Mouse (Mus musculus) hindbrain, embryonic 13.5 days (tissue): ENCODE measurements around the gene Tubb1. TPM values are rescaled to one million over a fixed set of nuclear protein-coding genes. Genes with fewer than 3 reads are reported as not detected.
A peak's percentile ranks its signal among the peaks of the same experiment; 100 is the strongest.

Experiments used
- ATAC-seq: fragments of 200-750 bp; cut with Nextera tagmentation; 2 replicates; pipeline ENCODE4 v1.8.0; 2017; ENCODE audit warnings: moderate TSS enrichment; ENCODE audit not compliant: low FRiP score
- H3K27ac ChIP-seq: fragments of 300-500 bp; sonication (generic); 2 replicates; pipeline ENCODE4 v1.5.1; 2015; ENCODE audit warnings: inconsistent platforms, mild to moderate bottlenecking, moderate library complexity
- H3K27me3 ChIP-seq: fragments of 300-500 bp; sonication (generic); 2 replicates; pipeline ENCODE4 v1.6.1; 2015; ENCODE audit warnings: mild to moderate bottlenecking, inconsistent platforms
- H3K36me3 ChIP-seq: fragments of 300-500 bp; sonication (generic); 2 replicates; pipeline ENCODE4 v1.6.1; 2015; ENCODE audit warnings: mild to moderate bottlenecking, inconsistent platforms
- H3K4me1 ChIP-seq: fragments of 300-500 bp; sonication (generic); replicated peaks from 2 replicates; pipeline ENCODE4 v1.6.1; 2015; ENCODE audit warnings: inconsistent platforms
- H3K4me2 ChIP-seq: fragments of 300-500 bp; sonication (generic); 2 replicates; pipeline ENCODE4 v1.6.1; 2015; ENCODE audit warnings: inconsistent platforms, mild to moderate bottlenecking, moderate library complexity
- H3K4me3 ChIP-seq: fragments of 300-500 bp; sonication (generic); 2 replicates; pipeline ENCODE4 v1.5.1; 2015; ENCODE audit warnings: mild to moderate bottlenecking, inconsistent platforms
- H3K9ac ChIP-seq: fragments of 300-500 bp; sonication (generic); 2 replicates; pipeline ENCODE4 v1.6.1; 2015; ENCODE audit warnings: mild to moderate bottlenecking, inconsistent platforms
- H3K9me3 ChIP-seq: fragments of 300-500 bp; sonication (generic); 2 replicates; pipeline ENCODE4 v1.6.1; 2016; ENCODE audit warnings: inconsistent platforms
- WGBS: fragments of 180-500 bp; shearing (Covaris S2); methylation state at CpG from one replicate; pipeline ENCODE4 v1.1.7; 2015; 5-methylcytosine and 5-hydroxymethylcytosine counted together
- polyA plus RNA-seq: library from polyadenylated mRNA; unstranded; fragments of >200 nt; fragmentation: Nextera tagmentation; extraction: Ambion mirVana; gene quantifications from 2 replicates; pipeline ENCODE4 v1.2.1, GENCODE M21; 2015

Gene Tubb1
- polyA plus RNA-seq = 1.0 and 1.9 TPM in 2 replicates

DNA sequence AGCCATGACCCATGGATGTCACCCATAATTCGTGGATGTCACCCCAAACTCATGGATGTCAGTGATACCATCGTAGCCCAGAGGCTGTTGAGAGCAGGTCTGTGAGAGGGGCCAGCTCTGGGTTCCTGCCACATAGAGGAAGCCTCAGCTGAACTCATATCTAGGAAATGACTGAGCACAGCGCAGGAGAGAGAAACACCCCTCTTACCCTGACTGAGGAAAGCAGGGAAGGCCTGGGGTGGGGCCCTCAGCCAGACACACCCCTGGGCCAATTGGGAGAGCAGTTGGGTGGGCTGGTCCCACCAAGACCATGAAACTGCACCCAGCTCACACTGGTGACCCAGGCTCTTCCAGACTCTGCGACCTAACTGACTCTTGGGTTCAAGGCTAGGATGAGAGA is at the start of gene Tubb1:
Tubb1 (plus strand) TSS at position 343 of the 400 bp plus-strand sequence.
- no peak for ATAC-seq
- Histone ChIP-seq H3K9ac (no peak within 1 kb of the TSS), H3K4me3 (no peak within 1 kb of the TSS), H3K4me2 (no peak within 1 kb of the TSS), H3K27ac (no peak within 1 kb of the TSS), H3K36me3 (no peaks in the 10 kb centered on the region), H3K4me1 (no peaks in the 10 kb centered on the region), H3K27me3 (no peaks in the 10 kb centered on the region), H3K9me3 (no peaks in the 10 kb centered on the region)
- 81% methylated on average over 4 of the region's 4 CpGs for WGBS

DNA sequence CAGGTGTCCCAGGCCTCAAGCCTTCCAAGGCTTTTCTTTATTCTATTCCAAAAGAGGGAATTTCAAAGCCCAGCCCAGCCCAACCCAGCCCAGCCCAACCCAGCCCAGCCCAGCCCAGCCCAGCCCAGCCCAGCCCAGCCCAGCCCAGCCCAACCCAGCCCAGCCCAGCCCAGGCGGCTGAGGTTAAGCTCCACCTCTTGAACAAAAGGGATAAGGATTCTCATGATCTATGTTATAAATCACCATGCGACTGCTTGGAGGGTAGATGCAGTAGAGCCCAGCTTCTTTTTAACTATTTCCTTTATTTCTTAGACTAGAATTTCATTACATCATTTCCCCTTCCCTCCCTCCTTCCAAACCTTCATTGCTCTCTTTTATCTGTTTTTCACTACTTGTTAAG is 40.3 kb upstream of the Tubb1 start:
- ATAC-seq = no peak
- Histone ChIP-seq H3K27ac (no peak overlapping the region), H3K4me3 (no peak overlapping the region), H3K36me3 (no peaks in the 10 kb centered on the region), H3K9me3 (no peaks in the 10 kb centered on the region), H3K4me1 (no peaks in the 10 kb centered on the region), H3K9ac (no peak overlapping the region), H3K4me2 (no peak overlapping the region), H3K27me3 (no peaks in the 10 kb centered on the region)
- 53% methylated on average over 2 of the region's 2 CpGs for WGBS

DNA sequence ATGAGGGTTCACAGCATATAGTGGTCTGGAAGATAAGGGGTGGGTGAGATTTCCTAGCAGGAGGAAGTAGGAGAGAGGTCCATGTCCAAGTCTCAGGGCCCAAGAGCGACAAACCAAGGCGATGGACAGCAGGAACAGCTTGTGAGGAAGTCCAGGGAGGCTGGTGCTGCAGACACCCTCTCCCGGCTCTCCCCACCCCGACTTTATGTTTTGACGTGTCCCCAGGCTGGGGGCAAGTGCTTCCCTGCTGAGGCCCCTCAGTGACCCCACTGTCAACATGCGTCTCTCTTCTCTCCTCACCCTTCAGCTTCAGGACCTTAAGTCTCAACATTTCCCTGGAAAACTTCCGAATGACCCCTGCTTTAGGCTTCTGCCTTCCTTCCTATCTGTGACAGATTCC is 37.4 kb upstream of the Tubb1 start:
- ATAC-seq = no peak
- Histone ChIP-seq H3K27ac (no peak overlapping the region), H3K36me3 (no peaks in the 10 kb centered on the region), H3K9ac (no peak overlapping the region), H3K4me1 (peaks cover 21% of the 10 kb centered on the region), H3K9me3 (no peaks in the 10 kb centered on the region), H3K4me2 (no peak overlapping the region), H3K4me3 (no peak overlapping the region), H3K27me3 (no peaks in the 10 kb centered on the region)
- WGBS = 83% methylated on average over 7 of the region's 7 CpGs

DNA sequence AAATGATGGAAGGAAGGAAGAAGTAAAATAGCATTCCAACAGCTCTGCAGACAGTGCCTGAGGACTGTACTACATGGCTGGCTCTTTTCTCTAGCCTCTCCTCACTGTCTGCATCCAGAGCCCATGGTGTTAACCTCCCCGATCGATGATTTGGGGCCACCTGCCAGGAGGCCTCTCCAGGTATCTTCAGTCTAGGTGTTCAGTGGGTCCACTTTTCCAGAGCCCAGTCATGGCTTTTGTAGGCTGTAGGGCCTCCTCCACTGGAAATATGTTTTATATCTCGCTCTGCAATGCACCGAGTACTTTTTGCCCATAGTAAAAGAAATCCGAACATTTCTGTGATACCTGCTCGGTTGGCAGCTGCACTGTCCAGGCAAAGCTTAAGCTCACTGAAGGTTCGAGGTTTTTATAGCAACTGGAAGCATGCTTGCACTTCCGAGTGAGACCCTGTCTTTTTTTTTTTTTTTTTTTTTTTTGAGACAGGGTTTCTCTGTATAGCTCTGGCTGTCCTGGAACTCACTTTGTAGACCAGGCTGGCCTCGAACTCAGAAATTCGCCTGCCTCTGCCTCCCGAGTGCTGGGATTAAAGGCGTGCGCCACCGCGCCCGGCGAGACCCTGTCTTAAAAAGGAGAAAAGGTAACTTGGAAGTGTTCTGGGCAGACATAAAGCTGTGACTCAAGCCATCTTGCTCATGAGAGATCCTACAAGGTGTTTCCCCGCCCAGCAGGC is 35.3 kb upstream of the Tubb1 start:
- Histone ChIP-seq H3K4me2 (peak overlapping the region; percentile 86), H3K9me3 (no peaks in the 10 kb centered on the region), H3K27me3 (no peaks in the 10 kb centered on the region), H3K9ac (no peak overlapping the region), H3K27ac (no peak overlapping the region), H3K4me1 (peaks cover 21% of the 10 kb centered on the region), H3K4me3 (peak overlapping the region; percentile 93), H3K36me3 (peaks cover 4% of the 10 kb centered on the region)
- 47% methylated on average over 18 of the region's 18 CpGs for WGBS
- ATAC-seq = no peak

DNA sequence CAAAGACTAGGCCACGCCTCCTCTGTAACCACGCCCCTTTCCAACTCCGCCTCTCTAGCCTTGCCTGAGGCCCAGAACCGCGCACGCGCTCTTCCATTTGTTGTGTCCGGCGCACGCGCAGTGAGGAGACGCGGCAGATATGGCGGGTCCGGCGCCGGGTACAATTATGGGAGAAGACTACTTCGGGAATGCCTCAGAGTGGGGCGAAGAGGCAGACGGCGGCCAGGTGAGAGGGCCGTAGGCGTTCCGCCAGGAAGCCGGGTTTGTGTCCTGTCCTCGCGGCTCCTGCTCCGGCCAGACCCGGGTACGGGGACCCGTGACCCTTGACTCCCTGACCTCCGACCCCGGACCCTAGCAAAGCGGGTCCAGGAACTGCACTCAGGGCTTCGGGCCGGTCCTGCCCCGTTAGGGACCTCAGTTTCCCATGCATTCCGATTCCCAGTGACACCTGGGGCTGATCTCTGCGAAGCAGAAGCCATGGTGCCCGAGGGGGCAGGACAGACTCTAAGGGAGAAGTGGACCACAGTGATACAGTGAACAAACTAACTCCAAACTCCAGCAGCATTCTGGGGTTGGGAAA is 34.7 kb upstream of the Tubb1 start, which contains the start of gene Nelfcd:
Nelfcd (plus strand) TSS at position 74 of the 580 bp plus-strand sequence.
- Histone ChIP-seq H3K9ac (peak within 1 kb of the TSS; percentile 91), H3K9me3 (no peaks in the 10 kb centered on the region), H3K4me2 (peak within 1 kb of the TSS; percentile 86), H3K27me3 (no peaks in the 10 kb centered on the region), H3K4me3 (peak within 1 kb of the TSS; percentile 93), H3K27ac (peak within 1 kb of the TSS; percentile 35; the same call in 1 of the 2 replicates), H3K4me1 (peaks cover 21% of the 10 kb centered on the region), H3K36me3 (peaks cover 11% of the 10 kb centered on the region)
- ATAC-seq = peak; percentile 92
- under 1% methylated on average over 40 of the region's 40 CpGs for WGBS

DNA sequence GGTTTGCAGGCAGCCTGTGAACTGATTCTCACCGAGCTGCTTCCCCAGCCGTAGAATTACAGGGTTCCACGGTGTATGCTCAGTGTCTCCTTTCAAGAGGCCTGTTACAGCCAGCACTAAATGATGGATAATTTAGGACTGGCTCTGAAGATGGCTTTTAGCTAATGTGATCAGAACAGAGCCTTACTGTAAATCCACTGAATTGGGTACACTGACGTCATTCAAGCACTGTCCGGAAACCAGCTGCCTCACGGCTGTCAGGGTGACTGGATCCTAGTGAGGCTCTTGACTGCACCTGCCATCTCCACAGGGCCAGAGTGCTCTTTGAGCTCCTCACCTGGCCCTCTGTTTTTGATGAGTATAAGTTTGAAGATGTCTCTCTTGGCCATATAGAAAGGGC is 29.4 kb upstream of the Tubb1 start:
- Histone ChIP-seq H3K4me1 (peaks cover 19% of the 10 kb centered on the region), H3K4me2 (no peak overlapping the region), H3K27me3 (no peaks in the 10 kb centered on the region), H3K36me3 (peaks cover 63% of the 10 kb centered on the region), H3K9ac (no peak overlapping the region), H3K4me3 (no peak overlapping the region), H3K27ac (no peak overlapping the region), H3K9me3 (no peaks in the 10 kb centered on the region)
- 96% methylated on average over 6 of the region's 6 CpGs for WGBS
- ATAC-seq = no peak

DNA sequence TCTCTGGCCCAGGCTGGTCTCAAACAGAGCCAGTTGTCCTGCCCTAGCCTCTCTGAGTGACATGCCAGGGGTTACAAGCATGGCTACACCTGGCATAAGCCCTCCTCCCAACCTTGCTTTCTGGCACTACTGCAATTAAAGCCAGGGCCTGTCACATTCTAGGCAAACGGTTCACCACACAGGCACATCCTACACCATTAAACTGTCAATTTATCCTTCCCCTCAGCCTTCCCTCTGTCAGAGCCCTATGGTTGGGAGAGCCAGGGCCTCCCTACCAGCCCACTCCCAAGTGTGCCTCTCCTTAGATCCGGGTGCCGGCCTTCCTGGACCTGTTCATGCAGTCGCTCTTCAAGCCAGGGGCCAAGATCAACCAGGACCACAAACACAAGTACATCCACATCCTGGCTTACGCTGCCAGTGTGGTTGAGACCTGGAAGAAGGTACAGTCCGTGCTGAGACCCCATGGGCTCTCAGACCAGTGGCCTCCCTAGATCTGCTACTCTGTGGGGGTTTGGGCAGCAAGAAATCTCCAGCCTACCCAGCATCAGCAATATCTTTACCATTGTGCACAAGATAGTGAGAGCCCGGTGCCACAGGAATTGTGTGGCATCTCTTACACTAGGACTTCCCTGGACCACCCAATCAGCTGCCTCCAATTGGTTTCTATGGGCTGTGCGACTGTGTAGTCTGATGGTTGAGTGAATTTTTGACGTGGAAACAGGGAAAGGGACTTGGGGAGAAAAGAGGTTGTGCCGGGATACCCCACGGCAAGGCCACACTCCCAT is 26.0 kb upstream of the Tubb1 start:
- Histone ChIP-seq H3K36me3 (peaks cover 96% of the 10 kb centered on the region), H3K4me2 (no peak overlapping the region)

DNA sequence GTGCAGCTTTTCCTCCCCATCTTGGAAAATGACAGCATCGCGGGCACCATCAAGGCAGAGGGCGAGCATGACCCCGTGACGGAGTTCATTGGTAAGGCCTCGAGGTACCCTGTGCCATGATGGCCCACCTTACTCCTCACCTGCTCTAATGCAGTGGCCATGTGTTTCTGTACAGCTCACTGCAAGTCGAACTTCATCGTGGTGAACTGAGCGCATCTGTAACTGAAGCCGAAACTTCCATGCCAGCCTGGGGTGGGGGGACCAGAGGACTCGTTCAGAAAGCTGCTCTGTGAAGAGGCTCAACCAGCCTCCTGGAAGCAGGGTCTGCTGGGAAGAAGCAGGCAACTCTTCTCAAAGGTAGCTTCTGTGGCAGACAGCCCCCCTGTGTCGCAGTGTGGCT is 23.6 kb upstream of the Tubb1 start:
- H3K27ac ChIP-seq = no peak overlapping the region
- H3K36me3 ChIP-seq = peaks cover 83% of the 10 kb centered on the region
- no peaks in the 10 kb centered on the region for H3K27me3 ChIP-seq
- H3K4me1 ChIP-seq = peaks cover 8% of the 10 kb centered on the region; the same call in 1 of the 2 replicates
- H3K9ac ChIP-seq = no peak overlapping the region
- H3K4me2 ChIP-seq = no peak overlapping the region
- H3K4me3 ChIP-seq = no peak overlapping the region
- no peaks in the 10 kb centered on the region for H3K9me3 ChIP-seq
- ATAC-seq = no peak
- 95% methylated on average over 12 of the region's 12 CpGs for WGBS

More for the DNA sequence above, 26.0 kb upstream of the Tubb1 start:
- Histone ChIP-seq H3K9me3 (no peaks in the 10 kb centered on the region), H3K27ac (no peak overlapping the region), H3K27me3 (no peaks in the 10 kb centered on the region), H3K9ac (no peak overlapping the region), H3K4me3 (no peak overlapping the region), H3K4me1 (peaks cover 7% of the 10 kb centered on the region; the same call in 1 of the 2 replicates)
- no peak for ATAC-seq
- WGBS = 93% methylated on average over 11 of the region's 11 CpGs

DNA sequence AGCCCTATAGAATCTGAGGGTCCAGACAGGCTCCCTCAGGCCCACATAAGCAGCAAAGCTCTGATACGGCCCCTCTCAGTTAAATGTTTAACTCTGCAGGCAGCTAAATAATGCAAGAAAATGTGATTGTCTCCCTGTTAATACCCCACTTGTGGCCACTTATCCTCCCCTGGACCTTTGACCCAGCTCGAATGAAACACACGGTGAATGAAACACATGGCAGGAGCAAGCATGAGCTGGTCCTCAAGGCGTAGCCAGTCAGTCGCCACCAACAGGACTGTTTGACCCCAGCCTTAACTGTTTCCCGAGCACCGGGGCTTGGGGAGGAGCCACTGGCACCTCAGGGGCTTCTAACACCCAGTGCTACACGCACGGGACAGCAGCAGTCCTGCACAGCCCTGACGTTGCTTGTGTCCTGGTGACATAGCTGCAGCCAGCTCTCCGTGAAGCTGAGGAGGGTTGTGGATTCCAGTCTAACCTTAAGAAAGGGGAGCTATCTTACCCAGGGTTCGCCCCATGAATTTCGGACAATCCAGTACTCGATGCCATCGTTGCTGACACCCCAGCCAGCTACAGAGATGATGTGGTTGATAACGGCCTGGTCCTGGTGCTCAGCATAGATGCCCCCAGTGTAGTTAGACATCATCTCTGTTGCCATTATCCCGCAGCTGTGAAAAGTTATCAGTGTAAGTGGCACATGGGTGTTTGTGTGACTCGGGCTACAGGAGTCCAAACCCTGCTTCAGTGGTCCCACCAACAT is 22.2 kb upstream of the Tubb1 start:
- peaks cover 75% of the 10 kb centered on the region for H3K36me3 ChIP-seq
- whole genome bisulfite sequencing = 83% methylated on average over 18 of the region's 18 CpGs

DNA sequence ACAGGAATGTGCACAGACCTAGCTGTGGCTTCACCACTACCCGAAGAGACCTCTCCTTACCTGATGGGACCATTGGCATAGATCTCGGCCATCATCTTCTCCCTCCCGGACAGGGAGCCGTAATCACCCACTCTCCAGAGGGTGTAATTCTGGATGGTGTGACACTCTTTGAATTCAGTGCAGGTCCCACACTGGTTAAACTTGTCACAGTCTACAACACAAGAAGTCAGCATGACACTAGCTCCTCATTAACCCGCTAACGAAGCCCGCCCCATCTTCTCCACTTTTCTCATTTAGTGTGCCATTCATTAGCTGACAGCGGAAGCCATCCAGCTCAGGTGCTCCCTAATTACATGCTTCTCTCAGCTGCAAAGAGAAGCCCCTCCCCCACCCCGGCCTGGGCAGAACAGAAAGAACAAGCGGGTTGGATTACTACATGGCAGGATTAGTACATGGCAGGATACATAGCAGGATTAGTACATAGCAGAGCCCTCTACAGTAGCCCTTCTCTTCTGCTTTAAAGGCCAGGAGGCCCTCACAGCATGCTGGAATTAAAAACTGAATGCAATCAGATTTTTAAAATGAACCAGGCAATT is 21.4 kb upstream of the Tubb1 start:
- Histone ChIP-seq H3K27me3 (no peaks in the 10 kb centered on the region), H3K4me3 (no peak overlapping the region), H3K4me1 (peaks cover 8% of the 10 kb centered on the region; the same call in 1 of the 2 replicates), H3K9me3 (no peaks in the 10 kb centered on the region), H3K36me3 (peaks cover 69% of the 10 kb centered on the region), H3K4me2 (no peak overlapping the region), H3K27ac (peak overlapping the region; percentile 56; the same call in 1 of the 2 replicates), H3K9ac (no peak overlapping the region)
- ATAC-seq = peak; percentile 63
- 60% methylated on average over 10 of the region's 10 CpGs for WGBS

More for the DNA sequence above, 22.2 kb upstream of the Tubb1 start:
- Histone ChIP-seq H3K9ac (no peak overlapping the region), H3K4me3 (no peak overlapping the region), H3K4me1 (peaks cover 8% of the 10 kb centered on the region; the same call in 1 of the 2 replicates), H3K9me3 (no peaks in the 10 kb centered on the region), H3K27ac (peak overlapping the region; percentile 56; the same call in 1 of the 2 replicates), H3K27me3 (no peaks in the 10 kb centered on the region), H3K4me2 (no peak overlapping the region)
- no peak for ATAC-seq

DNA sequence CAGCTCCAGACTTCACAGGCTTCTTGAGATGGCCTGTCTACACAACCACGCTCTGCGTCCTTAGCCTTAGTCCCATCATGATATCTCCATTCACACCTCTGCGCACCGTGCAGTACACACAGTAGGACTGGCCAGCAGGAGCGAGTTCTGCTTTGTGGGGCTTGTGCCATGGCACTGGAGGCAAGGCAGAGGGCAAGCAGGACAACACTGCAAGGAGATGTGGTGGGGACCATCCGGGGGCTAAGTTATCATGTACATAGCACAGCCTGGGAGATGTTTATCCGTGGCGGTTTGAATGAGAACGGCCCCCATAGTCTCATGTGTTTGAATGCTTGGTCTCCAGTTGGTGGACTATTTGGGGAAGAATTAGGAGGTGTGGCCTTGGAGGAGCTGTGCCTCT is 15.6 kb upstream of the Tubb1 start:
- no peak overlapping the region for H3K27ac ChIP-seq
- H3K9ac ChIP-seq = no peak overlapping the region
- no peak overlapping the region for H3K4me2 ChIP-seq
- no peaks in the 10 kb centered on the region for H3K27me3 ChIP-seq
- no peak for ATAC-seq
- H3K9me3 ChIP-seq = no peaks in the 10 kb centered on the region
- H3K4me3 ChIP-seq = no peak overlapping the region
- H3K36me3 ChIP-seq = peaks cover 15% of the 10 kb centered on the region
- WGBS = 97% methylated on average over 9 of the region's 9 CpGs
- peaks cover 23% of the 10 kb centered on the region for H3K4me1 ChIP-seq
